Mouse (Mus musculus): Measurements from ENCODE around the gene Wrnip1. TPM values are rescaled to one million over a fixed set of nuclear protein-coding genes. Genes with fewer than 3 reads are reported as not detected.

The Wrnip1 gene
- total and polyA plus RNA-seq, 2 experiments from 2014 or later, result 11.2 to 33.1 TPM

DNA sequence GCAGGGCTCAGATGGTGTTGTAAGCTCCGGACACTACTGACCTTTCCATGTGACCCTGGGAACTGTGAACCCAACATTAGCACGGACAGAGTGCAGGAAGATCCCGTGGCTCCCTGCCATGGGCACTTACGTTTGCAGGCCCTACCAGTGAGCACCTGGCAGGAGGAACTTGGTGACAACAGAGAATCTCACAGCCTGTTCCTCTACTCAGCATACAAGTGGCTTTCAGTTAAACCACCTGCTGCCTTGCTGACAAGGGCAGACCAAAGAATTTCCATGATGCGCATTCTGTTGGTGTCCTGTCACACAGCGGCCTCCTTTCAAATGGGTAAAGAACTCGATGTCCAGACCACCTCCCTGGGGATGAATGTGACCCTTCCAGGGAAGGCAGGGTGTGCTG, 37.4 kb upstream of the Wrnip1 start:
- ATAC-seq (ENCODE audit: insufficient read depth, low read depth), result peak; percentile 83

DNA sequence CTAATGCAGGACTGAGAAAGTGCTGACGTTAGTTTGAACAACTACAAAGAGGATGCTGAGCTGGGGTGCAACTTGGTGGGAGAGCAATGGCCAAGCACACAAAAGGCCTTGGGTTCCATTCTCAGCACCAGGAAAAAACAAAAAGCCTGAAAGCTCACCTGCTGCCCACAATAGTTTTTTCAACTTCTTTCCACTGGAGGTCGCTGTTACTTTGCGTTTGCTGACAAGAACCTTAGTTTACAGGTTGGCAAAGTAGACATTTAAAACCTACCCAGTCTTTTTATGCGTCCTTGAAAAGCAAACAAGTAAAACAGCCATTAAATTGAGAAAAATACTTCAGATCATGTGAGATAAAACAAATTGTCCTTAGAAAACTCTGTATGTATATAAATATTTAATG, 33.7 kb upstream of the Wrnip1 start:
- no peaks in the 10 kb centered on the region for H3K36me3 ChIP-seq (replicated peaks; ENCODE audit: control insufficient read depth, insufficient read depth, low read length)
- peaks cover 30% of the 10 kb centered on the region for H3K4me1 ChIP-seq (ENCODE audit: control insufficient read depth, insufficient read depth)
- no peaks in the 10 kb centered on the region for H3K27me3 ChIP-seq (ENCODE audit: control insufficient read depth, insufficient read depth, low read length)
- 9% methylated on average over 4 of the region's 4 CpGs for WGBS
- DNase-seq (ENCODE audit: low spot score) (peak; percentile 80), ATAC-seq (ENCODE audit: insufficient read depth, low read depth) (no peak)
- H3K4me3 ChIP-seq (ENCODE audit: low read depth, low read length), result no peak overlapping the region
- TF ChIP-seq EP300 (IDR thresholded peaks at IDR 0.05; ENCODE audit: low read depth) (no peak), CTCF (IDR thresholded peaks at IDR 0.05; ENCODE audit: low read depth) (peak; percentile 75)
- H3K9ac ChIP-seq (replicated peaks; ENCODE audit: low read depth, low read length), result no peak overlapping the region
- H3K27ac ChIP-seq (ENCODE audit: low read depth), result no peak overlapping the region
- H3K9me3 ChIP-seq (replicated peaks; ENCODE audit: control insufficient read depth, low read length), result no peaks in the 10 kb centered on the region
- no peak overlapping the region for H3K4me2 ChIP-seq (ENCODE audit: low read depth, low read length)

More for the DNA sequence above, 37.4 kb upstream of the Wrnip1 start:
- 11% methylated on average over 7 of the region's 7 CpGs for WGBS
- Histone ChIP-seq H3K9ac (replicated peaks; ENCODE audit: low read depth, low read length) (no peak overlapping the region), H3K4me3 (ENCODE audit: low read depth, low read length) (no peak overlapping the region), H3K9me3 (replicated peaks; ENCODE audit: control insufficient read depth, low read length) (no peaks in the 10 kb centered on the region), H3K27me3 (ENCODE audit: control insufficient read depth, insufficient read depth, low read length) (no peaks in the 10 kb centered on the region), H3K36me3 (replicated peaks; ENCODE audit: control insufficient read depth, insufficient read depth, low read length) (no peaks in the 10 kb centered on the region), H3K4me2 (ENCODE audit: low read depth, low read length) (no peak overlapping the region; the same call in 1 of the 2 replicates), H3K4me1 (ENCODE audit: control insufficient read depth, insufficient read depth) (peaks cover 31% of the 10 kb centered on the region), H3K27ac (ENCODE audit: low read depth) (peak overlapping the region; percentile 44)
- peak; percentile 75 for DNase-seq (ENCODE audit: low spot score)
- no peak for TF ChIP-seq EP300 (IDR thresholded peaks at IDR 0.05; ENCODE audit: low read depth)
- no peak for TF ChIP-seq CTCF (IDR thresholded peaks at IDR 0.05; ENCODE audit: low read depth)

DNA sequence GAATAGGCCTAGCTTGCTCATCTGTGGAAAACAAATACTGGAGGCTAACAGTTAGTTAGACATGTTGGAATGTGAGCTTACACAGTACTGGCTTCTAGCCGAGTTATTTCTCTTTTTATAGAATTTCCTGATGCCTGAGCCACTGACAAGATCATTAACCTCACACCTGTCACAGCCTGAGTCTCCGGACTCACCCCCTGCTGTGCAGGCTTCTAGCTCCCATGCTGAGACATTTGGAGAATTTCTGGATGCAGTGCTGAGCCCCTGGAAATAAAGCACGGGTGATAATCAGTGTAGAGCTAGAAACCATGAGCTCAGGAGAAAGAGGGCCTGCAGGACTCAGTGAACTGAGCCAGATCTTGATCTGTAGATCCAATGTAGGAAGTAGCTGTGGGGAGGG, 31.9 kb upstream of the Wrnip1 start:
- 4% methylated on average over 3 of the region's 3 CpGs for WGBS
- peak overlapping the region; percentile 81 for H3K27ac ChIP-seq (ENCODE audit: low read depth)
- H3K9me3 ChIP-seq (replicated peaks; ENCODE audit: control insufficient read depth, low read length), result no peaks in the 10 kb centered on the region
- H3K4me1 ChIP-seq (ENCODE audit: control insufficient read depth, insufficient read depth), result peaks cover 21% of the 10 kb centered on the region
- H3K4me2 ChIP-seq (ENCODE audit: low read depth, low read length), result no peak overlapping the region
- H3K27me3 ChIP-seq (ENCODE audit: control insufficient read depth, insufficient read depth, low read length), result no peaks in the 10 kb centered on the region
- H3K36me3 ChIP-seq (replicated peaks; ENCODE audit: control insufficient read depth, insufficient read depth, low read length), result no peaks in the 10 kb centered on the region
- no peak overlapping the region for H3K4me3 ChIP-seq (ENCODE audit: low read depth, low read length)
- no peak overlapping the region for H3K9ac ChIP-seq (replicated peaks; ENCODE audit: low read depth, low read length)
- peak; percentile 80 for ATAC-seq (ENCODE audit: insufficient read depth, low read depth)
- TF ChIP-seq EP300 (IDR thresholded peaks at IDR 0.05; ENCODE audit: low read depth) (no peak), CTCF (IDR thresholded peaks at IDR 0.05; ENCODE audit: low read depth) (no peak)
- DNase-seq (ENCODE audit: low spot score), result peak; percentile 55

- no peak for TF ChIP-seq CTCF (IDR thresholded peaks at IDR 0.05; ENCODE audit: low read depth)
- H3K4me1 ChIP-seq (ENCODE audit: control insufficient read depth, insufficient read depth), result peaks cover 26% of the 10 kb centered on the region; the same call in 1 of the 2 replicates
- peak overlapping the region; percentile 83 for H3K27ac ChIP-seq (ENCODE audit: low read depth)
- DNase-seq (ENCODE audit: low spot score) (no peak), ATAC-seq (ENCODE audit: insufficient read depth, low read depth) (peak; percentile 9; the same call in 1 of the 2 replicates)
- peak overlapping the region; percentile 26 for H3K4me2 ChIP-seq (ENCODE audit: low read depth, low read length)
- H3K4me3 ChIP-seq (ENCODE audit: low read depth, low read length), result peak overlapping the region; percentile 7
- H3K9ac ChIP-seq (replicated peaks; ENCODE audit: low read depth, low read length), result peak overlapping the region; percentile 31; the same call in 1 of the 2 replicates
- H3K36me3 ChIP-seq (replicated peaks; ENCODE audit: control insufficient read depth, insufficient read depth, low read length), result no peaks in the 10 kb centered on the region
- no peaks in the 10 kb centered on the region for H3K9me3 ChIP-seq (replicated peaks; ENCODE audit: control insufficient read depth, low read length)
- WGBS, result 71% methylated on average over 9 of the region's 9 CpGs
- H3K27me3 ChIP-seq (ENCODE audit: control insufficient read depth, insufficient read depth, low read length), result no peaks in the 10 kb centered on the region
These were observed 25.9 kb upstream of the Wrnip1 start for GRCm38 (mm10) chr13:32775889-32776288.

DNA sequence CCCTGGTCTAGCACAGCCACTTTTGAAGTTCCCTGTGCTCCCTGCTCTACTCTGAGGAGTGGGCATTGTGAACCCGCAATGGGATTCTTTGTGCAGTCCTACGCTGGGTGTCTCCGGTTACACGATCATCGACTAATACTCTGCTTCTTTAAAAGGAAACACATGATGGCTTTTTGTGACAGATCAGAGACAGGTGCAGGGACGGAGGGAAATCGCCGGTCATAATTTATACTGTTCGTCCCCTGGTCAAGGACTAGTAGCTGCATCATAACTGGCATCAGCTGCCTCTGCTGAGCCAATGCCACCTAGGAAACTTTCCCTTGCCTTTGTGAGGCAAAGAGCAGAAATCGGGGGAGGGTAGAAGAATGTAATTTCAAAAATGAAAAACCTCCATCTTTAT, 25.5 kb upstream of the Wrnip1 start:
- Histone ChIP-seq H3K27ac (ENCODE audit: low read depth) (peak overlapping the region; percentile 83), H3K9me3 (replicated peaks; ENCODE audit: control insufficient read depth, low read length) (no peaks in the 10 kb centered on the region), H3K4me2 (ENCODE audit: low read depth, low read length) (peak overlapping the region; percentile 26), H3K9ac (replicated peaks; ENCODE audit: low read depth, low read length) (peak overlapping the region; percentile 31; the same call in 1 of the 2 replicates), H3K4me1 (ENCODE audit: control insufficient read depth, insufficient read depth) (peaks cover 26% of the 10 kb centered on the region; the same call in 1 of the 2 replicates), H3K27me3 (ENCODE audit: control insufficient read depth, insufficient read depth, low read length) (no peaks in the 10 kb centered on the region), H3K4me3 (ENCODE audit: low read depth, low read length) (peak overlapping the region; percentile 7), H3K36me3 (replicated peaks; ENCODE audit: control insufficient read depth, insufficient read depth, low read length) (no peaks in the 10 kb centered on the region)
- WGBS, result 54% methylated on average over 10 of the region's 10 CpGs
- ATAC-seq (ENCODE audit: insufficient read depth, low read depth) (peak; percentile 82), DNase-seq (ENCODE audit: low spot score) (peak; percentile 56)
- TF ChIP-seq CTCF (IDR thresholded peaks at IDR 0.05; ENCODE audit: low read depth), result no peak
- no peak; the same call in 1 of the 2 replicates for TF ChIP-seq EP300 (IDR thresholded peaks at IDR 0.05; ENCODE audit: low read depth)

DNA sequence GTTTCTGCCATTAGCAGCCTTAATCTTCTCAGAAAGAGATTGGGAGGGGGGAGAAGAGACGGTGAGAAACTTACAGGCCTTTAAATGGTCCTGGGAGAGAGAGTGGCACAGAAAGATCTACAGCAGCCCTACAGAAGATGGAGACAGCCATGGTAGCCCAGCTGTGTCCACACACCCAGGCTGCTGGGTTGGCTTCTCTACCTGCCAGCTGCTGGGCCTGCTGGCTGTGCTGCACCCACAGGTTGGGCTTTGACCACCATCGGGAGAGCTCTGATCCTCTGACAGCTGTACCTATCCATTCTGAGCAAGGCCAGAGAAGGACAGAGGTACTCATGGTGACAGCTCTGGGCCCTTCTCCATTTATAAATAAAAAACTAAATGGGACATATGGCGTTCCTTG, 23.0 kb upstream of the Wrnip1 start:
- Histone ChIP-seq H3K4me3 (ENCODE audit: low read depth, low read length) (no peak overlapping the region), H3K9ac (replicated peaks; ENCODE audit: low read depth, low read length) (no peak overlapping the region), H3K27me3 (ENCODE audit: control insufficient read depth, insufficient read depth, low read length) (no peaks in the 10 kb centered on the region), H3K9me3 (replicated peaks; ENCODE audit: control insufficient read depth, low read length) (no peaks in the 10 kb centered on the region), H3K4me2 (ENCODE audit: low read depth, low read length) (no peak overlapping the region), H3K4me1 (ENCODE audit: control insufficient read depth, insufficient read depth) (peaks cover 26% of the 10 kb centered on the region; the same call in 1 of the 2 replicates), H3K36me3 (replicated peaks; ENCODE audit: control insufficient read depth, insufficient read depth, low read length) (no peaks in the 10 kb centered on the region), H3K27ac (ENCODE audit: low read depth) (peak overlapping the region; percentile 44)
- no peak for DNase-seq (ENCODE audit: low spot score)
- TF ChIP-seq CTCF (IDR thresholded peaks at IDR 0.05; ENCODE audit: low read depth) (no peak), EP300 (IDR thresholded peaks at IDR 0.05; ENCODE audit: low read depth) (no peak)
- WGBS, result 51% methylated on average over 3 of the region's 3 CpGs
- ATAC-seq (ENCODE audit: insufficient read depth, low read depth), result no peak

All from heart, postnatal 0 days (tissue).